ENCODE assay signal across 14 mouse cellular contexts in the genomic region with DNA sequence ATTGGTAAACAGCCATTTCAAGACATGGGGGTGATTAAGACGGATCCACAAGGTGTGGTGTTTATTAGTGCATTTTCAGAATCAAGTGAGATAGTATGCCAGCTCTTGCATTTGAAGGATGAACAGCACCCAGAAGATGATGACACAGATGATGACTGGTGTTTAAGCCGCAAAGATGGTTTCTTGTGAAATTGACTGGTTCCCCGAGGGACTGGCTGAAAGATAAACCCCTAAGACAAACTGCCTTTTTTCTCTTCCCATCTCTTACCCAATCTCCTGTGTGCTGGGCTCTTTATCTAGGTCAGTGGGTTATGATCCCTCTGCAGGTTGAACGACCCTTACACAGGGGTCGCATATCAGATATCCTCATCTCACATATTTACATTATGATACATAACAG. TPM values are rescaled to one million over a fixed set of nuclear protein-coding genes. Genes with fewer than 3 reads are reported as not detected.
"Had no signal": no experiment of that assay in that cellular context is flagged by ENCODE, and none has a peak within 500 bp of the region (broad histone marks: within the 10 kb centered on the region; RNA-seq: fewer than 3 reads in every experiment).

No protein-coding gene starts in this region.

- ATAC-seq: liver, postnatal 0 days; lung, postnatal 0 days; midbrain, embryonic 16.5 days had no signal

- DNase-seq: liver, postnatal 0 days; lung, adult 2 months; lung, postnatal 14 days; lung, postnatal 4 days; midbrain, embryonic 14.5 days; right cerebral cortex, postnatal 4 days; spleen, adult 18-20 months; thymus, adult 18-20 months; thymus, postnatal 25 days; thymus, postnatal 4 days had no signal

RNA-seq across cellular contexts. Expression of gene Lypd6, which starts 52.3 kb away (rescaled TPM):
- total RNA-seq: megakaryocyte-erythroid progenitor cell, adult 5-6 weeks; neutrophil, adult 5-6 weeks had no signal
